Mouse (Mus musculus) olfactory bulb, adult 2 months (tissue): ENCODE measurements around the gene Pou5f1.

Source experiments
- CTCF ChIP-seq: fragments of 200-500 bp; IDR thresholded peaks from 2 replicates; pipeline ENCODE4 v1.5.1; 2012; ENCODE audit warnings: low read depth, mild to moderate bottlenecking, low read length, moderate library complexity; ENCODE audit not compliant: insufficient read depth
- POLR2A ChIP-seq: fragments of 200-500 bp; IDR thresholded peaks from 2 replicates; pipeline ENCODE4 v1.6.1; 2012; ENCODE audit warnings: mild to moderate bottlenecking, low read depth, low read length, moderate library complexity; ENCODE audit not compliant: insufficient read depth

DNA sequence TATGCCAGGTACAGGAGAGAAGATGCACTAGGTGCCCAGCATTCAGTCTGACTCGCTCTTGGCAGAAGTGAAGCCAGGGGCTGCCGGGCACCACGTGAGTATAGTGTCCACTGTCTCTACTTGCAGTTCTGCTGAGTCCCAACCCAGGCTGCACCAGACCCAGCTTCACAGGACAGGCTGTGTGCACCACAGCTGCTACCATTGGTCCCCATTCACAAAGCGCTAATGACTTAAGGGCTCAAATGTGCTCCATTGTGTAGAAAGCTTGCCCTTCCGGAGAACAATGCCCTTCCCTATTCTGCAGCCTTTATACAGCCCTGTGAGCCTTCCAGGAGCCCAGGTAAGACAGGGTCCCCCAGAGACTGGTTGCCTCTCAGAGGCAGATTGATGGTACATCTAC, 15.5 kb upstream of the Pou5f1 start:
- no peak for TF ChIP-seq POLR2A
- TF ChIP-seq CTCF, result no peak
